Mouse (Mus musculus) stomach, postnatal 0 days (tissue): ENCODE data around the gene Igsf8.

ENCODE experiments used
- CTCF ChIP-seq: IDR thresholded peaks from 2 replicates; pipeline ENCODE4 v1.5.1; 2016; ENCODE audit warnings: antibody characterized with exemption, low read depth, mild to moderate bottlenecking, moderate library complexity
- EP300 ChIP-seq: optimal IDR thresholded peaks from 2 replicates; pipeline ENCODE3; 2016; ENCODE audit warnings: antibody characterized with exemption

DNA sequence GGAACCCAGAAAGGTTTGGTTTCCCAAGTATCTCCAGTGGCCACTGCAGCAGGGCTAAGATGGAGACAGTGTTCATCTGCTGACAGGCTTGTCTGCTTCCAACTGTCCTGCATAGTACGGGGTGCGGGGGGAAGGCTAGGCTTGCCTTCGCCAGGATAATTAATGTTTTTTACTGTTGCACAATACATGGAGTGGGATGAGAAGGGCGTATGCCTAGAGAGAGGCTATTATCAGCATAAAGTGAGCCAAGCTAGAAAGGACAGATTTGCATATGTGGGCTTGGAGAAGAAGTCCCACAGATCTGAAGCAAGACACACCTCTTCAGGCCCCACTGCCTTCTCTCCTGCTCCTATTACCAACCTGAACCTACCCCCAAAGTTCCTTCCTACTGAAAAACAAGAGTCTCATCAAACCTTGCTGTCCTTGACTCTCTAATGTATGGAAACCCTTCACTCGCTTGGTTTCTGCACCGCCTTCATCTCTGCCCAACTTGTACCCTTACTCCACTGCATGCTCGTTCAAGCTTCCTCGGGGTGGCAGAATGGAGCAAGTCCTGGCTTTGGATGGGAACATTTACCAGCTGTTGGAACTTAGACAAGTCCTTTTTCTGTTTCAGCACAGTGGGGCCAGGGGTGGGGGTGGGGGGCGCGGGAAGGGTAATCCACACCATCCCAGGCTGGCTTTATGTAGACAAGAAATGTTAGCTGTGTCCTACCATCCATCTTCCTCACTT, 20.2 kb downstream of the Igsf8 start:
- TF ChIP-seq CTCF = peak; percentile 46
- no peak for TF ChIP-seq EP300
